Comparison of ENCODE assay signal across 15 mouse cellular contexts in genomic region chr10:43670745-43671144, GRCm38 (mm10).
"Had no signal": no experiment of that assay in that cellular context is flagged by ENCODE, and none has a peak within 500 bp of the region (broad histone marks: within the 10 kb centered on the region; RNA-seq: fewer than 3 reads in every experiment).

No protein-coding gene starts in this region.

- DNase-seq: kidney, adult 18-20 months; kidney, adult 9 months; kidney, postnatal 14 days; kidney, postnatal 4 days; lung, adult 18-20 months; lung, postnatal 14 days; lung, postnatal 4 days; midbrain, embryonic 14.5 days; right cerebral cortex, postnatal 4 days; thymus, adult 2 months; thymus, postnatal 25 days had no signal

- H3K4me2 ChIP-seq: lung, embryonic 15.5 days; midbrain, embryonic 11.5 days had no signal

- H3K9ac ChIP-seq: lung, embryonic 15.5 days had no signal

- H3K9me3 ChIP-seq: lung, embryonic 15.5 days had no signal

- H3K4me3 ChIP-seq: lung, embryonic 15.5 days had no signal

- H3K27ac ChIP-seq: lung, embryonic 15.5 days; stomach, postnatal 0 days had no signal

- ATAC-seq: intestine, embryonic 16.5 days had no signal

- H3K36me3 ChIP-seq: lung, embryonic 15.5 days had no signal
